Mouse (Mus musculus) erythroblast, adult 5-6 weeks (primary cell): ENCODE data around the gene Mea1. TPM values are rescaled to one million over a fixed set of nuclear protein-coding genes. Genes with fewer than 3 reads are reported as not detected.
A peak's percentile ranks its signal among the peaks of the same experiment; 100 is the strongest.

Source experiments
- ATAC-seq: replicated peaks from 2 replicates; pipeline ENCODE4 v1.8.0; 2016; ENCODE audit warnings: moderate number of reproducible peaks, mild to moderate bottlenecking, moderate TSS enrichment, inconsistent platforms; ENCODE audit not compliant: poor library complexity, low FRiP score, severe bottlenecking
- total RNA-seq, 2 experiments: library from RNA; stranded (forward) in 1 of 2; stranded (reverse) in 1 of 2; fragments of 150-400 nt in 1 of 2; fragments of 200-764, 138-1000 nt in 1 of 2; gene quantifications; 2 replicates each; pipeline versions ENCODE4 v1.2.3 to v1.2.4; 2015 to 2017; ENCODE audit warnings: low replicate concordance in 2 of 2

Gene Mea1
- total RNA-seq, 2 experiments from 2014 or later = 8.6 to 24.5 TPM

GRCm38 (mm10) chr17:46702100-46702499, 23.5 kb downstream of the Mea1 start:
- no peak for ATAC-seq

DNA sequence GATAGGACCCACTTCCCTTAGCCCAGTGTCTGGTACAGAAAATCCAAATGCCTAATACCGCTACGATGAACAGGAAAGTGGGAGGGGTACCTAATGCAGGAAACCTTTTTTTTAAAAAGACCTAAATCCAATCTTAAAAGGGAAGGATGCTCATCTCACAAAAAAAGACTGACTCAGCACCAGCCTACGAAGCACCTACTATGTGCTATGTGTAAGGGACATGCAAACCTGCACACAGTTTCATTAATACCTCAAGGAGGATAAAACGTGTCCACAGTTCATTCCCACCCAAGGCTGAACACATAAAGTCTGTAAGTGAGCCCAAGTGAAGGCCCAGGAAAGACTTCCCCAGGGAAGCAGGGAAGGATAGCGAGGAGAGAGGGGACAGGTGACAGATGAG, 23.9 kb downstream of the Mea1 start:
- ATAC-seq = no peak

GRCm38 (mm10) chr17:46703971-46704886, 25.6 kb downstream of the Mea1 start:
- ATAC-seq = no peak

DNA sequence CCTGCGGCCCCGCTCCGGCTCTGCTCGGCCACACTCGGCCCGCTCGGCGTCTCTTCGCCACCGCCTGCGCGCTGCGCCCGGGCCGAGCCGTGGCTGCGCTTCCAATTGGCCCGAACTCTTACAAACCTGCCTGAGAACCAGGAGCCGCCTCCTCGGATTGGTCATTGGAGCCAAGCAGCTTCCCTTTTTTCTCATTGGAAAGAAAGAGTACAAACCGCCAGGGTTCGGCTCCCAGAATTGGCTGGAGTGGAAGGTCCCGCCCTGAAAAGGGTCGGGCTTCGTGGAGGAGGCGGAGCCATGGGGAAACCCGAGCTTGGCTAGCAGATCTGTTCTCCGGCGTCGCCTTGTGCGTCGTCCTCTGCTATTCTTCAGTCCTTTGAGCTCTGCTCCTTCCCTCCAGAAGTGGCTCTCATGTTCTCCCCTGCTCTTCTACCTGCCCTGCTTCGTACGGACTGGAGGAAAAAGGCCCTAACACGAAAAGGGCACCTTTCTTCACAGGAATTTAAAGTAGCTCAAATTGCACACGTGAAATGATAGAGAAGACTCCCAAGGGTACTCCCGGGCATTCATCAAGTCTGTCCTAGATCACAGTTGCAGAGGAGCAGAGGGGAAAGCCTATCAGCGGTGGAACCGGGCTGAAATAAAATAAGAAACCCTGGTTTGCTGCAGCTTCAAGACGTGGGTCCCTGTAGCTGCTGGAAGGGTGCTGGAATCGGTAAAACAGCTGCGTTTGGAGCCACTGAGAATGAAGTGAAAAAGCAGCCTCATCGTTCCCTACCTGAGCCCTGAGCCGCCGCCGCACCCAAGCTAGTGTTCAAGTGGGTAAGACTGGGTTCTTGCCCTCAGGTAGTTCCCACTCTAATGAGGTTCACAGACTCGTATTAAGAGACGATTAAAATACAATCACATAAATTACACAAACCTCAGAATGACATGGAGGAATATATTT, 26.6 kb downstream of the Mea1 start, which contains the start of gene Ppp2r5d:
TSS of gene Ppp2r5d (minus strand) at position 225 of the 949 bp plus-strand sequence.
- ATAC-seq = peak; percentile 97

GRCm38 (mm10) chr17:46706375-46707089, 27.9 kb downstream of the Mea1 start:
- ATAC-seq = no peak

DNA sequence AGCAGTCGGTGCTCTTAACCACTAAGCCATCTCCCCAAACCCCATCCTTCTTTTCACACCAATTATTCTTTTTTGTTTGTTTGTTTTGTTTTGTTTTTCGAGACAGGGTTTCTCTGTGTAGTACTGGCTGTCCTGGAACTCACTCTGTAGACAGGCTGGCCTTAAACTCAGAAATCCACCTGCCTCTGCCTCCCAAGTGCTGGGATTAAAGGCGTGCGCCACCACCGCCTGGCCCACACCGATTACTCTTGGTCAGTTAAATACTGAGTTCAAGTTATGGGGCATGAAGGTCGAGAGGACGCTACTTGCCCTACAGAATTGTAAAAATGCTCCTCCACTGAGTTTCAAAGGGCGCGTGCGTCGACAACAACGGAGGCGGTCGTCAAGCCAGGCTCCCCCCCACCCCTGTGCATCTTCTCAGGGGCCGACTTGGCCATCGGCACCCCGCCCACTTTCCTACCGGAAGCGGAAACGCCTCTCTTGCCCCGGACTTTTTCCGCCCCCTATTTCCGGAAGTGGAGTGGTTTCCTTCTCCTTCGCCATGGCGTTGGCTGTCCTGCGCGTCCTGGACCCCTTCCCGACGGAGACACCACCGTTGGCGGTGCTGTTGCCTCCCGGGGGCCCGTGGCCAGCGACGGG, 32.5 kb downstream of the Mea1 start, which contains the start of gene Pex6:
TSS of gene Pex6 (plus strand) at position 505 of the 639 bp plus-strand sequence.
- peak; percentile 92 for ATAC-seq

- ATAC-seq = peak; percentile 36
Observed at GRCm38 (mm10) chr17:46711612-46712271, 33.1 kb downstream of the Mea1 start.

GRCm38 (mm10) chr17:46712442-46712841, 33.8 kb downstream of the Mea1 start:
- 0 out of 2 replicates have a peak, but pooled peaks have one; percentile 12 for ATAC-seq

DNA sequence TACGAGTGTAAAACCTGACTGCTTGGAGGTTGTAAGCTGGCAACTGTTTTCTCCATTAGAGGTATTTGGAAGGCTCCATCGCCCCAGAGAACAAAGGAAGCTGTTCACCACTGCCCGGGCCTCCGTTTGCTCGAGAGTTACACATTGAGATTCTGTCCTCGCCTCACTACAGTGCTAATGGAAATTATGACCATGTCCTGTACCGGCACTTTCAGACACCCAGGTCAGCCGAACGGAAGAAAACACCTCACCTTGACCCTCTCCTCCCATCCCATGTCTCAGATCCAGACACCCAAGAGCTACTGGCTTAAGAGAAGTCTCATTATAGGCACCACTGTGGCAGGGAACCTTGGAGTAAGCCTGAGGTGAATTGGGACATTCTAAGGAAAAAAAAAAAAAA, 35.3 kb downstream of the Mea1 start:
- ATAC-seq = no peak

DNA sequence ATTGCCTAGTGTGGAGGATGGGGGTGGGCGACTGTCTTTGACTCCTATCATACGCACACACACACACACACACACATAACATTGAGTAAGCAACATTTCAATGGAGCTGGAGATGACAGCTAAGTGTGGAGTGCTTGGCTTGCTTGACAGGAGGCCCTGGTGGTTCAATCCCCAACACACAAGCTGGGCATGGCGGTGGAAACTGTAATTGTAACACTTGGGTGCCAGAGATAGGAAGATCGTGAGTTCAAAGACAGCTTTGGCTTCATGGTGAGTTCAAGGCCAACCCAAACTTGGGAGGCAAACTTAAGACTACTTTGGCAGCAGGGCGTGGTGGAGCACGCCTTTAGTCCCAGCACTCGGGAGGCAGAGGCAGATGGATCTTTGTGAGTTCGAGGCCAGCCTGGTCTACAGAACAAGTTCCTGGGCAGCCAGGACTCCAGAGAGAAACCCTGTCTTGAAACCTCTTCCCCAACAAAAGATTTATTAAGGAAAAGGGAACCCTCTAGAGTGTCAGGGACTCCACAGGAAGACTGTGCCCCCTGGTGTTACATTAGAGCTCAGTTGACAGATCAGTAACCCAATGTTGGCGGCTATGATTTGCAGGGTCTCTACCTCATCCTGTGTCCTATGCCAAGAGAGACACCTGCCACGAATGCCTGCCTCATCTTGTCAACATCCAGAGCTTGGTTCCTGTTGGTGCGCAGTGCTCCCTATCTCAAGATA, 36.3 kb downstream of the Mea1 start:
- ATAC-seq = no peak

GRCm38 (mm10) chr17:46721077-46721476, 42.5 kb downstream of the Mea1 start:
- ATAC-seq = no peak

- no peak for ATAC-seq
Observed at GRCm38 (mm10) chr17:46724477-46725084, 46.0 kb downstream of the Mea1 start.

GRCm38 (mm10) chr17:46725273-46725672, 46.7 kb downstream of the Mea1 start:
- peak; percentile 45 for ATAC-seq

GRCm38 (mm10) chr17:46725731-46726645, 47.4 kb downstream of the Mea1 start:
- ATAC-seq = peak; percentile 10; the same call in 1 of the 2 replicates

GRCm38 (mm10) chr17:46727271-46727670, 48.7 kb downstream of the Mea1 start:
- ATAC-seq = no peak

GRCm38 (mm10) chr17:46728021-46728420, 49.4 kb downstream of the Mea1 start:
- ATAC-seq = no peak
